Mouse (Mus musculus) adrenal gland, adult 18-20 months (tissue): ENCODE results near the gene Igsf3. TPM values are rescaled to one million over a fixed set of nuclear protein-coding genes. Genes with fewer than 3 reads are reported as not detected.
A peak's percentile ranks its signal among the peaks of the same experiment; 100 is the strongest.

ENCODE experiments used
- DNase-seq, 2 experiments: peaks; one replicate each; pipeline ENCODE4 v3.0.0; 2021 to 2022; ENCODE audit warnings: low spot score in 2 of 2
- total RNA-seq, 2 experiments: library from RNA; stranded (reverse); gene quantifications; 1 replicate in 1 of 2; 2 replicates in 1 of 2; pipeline ENCODE4 v1.2.3; 2021

Gene Igsf3
- total RNA-seq, 2 experiments from 2014 or later = 3.1 to 3.8 TPM

DNA sequence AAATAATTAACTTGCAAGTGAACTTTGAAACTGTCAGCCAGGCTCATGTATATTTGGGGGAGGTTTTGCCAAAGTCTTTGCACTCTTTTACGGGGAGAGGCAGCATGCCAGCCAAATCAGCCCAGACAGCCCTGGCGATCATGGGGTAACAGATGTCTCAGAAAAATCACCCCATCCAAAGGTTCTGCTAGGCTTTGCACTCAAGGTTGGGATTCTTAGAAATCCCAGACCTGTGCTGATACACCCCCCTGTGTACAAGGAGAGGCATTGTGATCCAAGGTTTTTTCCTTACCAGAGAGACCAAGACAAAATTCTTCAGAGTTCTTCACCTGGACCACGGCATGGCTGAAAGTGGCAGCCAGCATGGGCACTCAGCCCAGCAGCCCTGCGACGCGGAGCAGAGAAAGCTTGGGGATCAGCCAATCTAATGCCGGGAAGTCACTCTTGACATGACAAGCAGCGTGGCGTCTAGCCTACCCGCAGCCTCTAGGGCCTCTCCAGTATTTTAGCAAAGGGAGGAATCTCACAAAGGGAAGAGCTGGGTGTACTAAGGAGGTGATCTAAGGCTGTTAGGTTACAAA is 7.5 kb upstream of the Igsf3 start:
- DNase-seq = no peak

DNA sequence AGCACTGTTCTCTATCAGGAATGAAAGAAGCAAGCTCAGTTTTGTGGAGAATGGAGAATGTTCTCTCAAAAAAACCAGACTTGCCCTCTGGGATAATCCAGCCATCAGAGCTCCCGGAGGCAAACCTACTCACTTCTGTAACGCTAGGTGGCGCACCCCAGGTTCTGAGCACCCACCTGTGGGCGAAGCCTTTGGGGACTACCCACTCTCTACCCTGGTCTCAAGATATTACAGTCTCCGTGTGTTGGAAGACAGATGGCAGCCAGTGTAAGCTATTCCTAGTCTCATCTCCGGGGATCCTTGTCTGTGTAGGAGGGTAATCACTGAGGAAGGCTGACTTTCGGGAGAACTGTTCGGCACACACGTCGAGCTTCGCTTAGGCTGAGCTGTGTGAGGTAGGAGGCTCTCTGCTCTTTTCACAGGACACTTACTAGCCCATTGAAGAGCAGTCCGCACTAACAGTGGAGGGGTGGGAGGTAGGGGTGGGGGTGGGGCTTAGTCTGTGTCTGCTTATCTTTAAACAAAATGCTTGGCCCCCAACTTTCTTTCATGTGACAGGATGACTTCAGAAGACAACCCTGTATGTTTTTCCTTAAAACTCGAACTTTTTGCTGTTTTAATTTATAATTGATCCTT is 4.4 kb upstream of the Igsf3 start:
- DNase-seq = peak; percentile 60 to 64

DNA sequence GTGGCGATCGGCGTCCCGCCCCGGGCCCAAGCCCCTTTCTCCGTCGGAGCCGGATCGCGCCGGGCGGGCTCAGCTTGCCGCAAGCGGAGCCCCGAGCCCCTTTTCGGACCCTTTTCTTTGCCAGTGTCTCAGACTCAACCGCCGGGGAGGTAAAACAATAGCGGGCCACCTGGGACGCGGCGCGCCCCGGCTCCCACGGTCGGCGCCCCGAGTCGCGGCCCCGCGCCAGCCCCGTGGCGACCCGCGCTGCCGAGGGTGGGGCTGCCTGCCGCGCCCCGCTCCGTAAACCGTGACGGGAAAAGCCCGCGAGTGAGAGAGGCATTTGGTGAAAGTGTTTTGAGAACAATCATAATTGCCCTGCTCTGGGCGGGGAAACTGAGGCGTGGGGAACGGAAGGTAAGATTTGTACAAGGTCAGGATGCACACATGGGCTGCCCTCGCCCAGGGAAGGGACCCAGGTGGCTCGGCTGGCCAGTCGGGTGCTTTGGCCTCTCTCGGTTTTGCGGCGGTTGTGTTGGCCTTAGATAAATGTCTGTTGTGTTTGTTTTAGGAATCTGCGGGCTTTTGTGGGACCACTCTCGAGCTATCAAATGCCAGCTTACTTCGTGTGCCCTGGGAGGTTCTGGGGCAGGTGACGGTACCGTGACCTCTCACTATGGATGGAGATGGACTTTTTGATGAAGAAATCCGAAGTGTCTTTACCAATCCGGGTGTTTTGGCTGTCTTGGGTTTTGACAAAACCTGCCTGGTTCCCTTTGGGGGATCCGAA is 557 bp downstream of the Igsf3 start:
- peak; percentile 22 to 39 for DNase-seq

DNA sequence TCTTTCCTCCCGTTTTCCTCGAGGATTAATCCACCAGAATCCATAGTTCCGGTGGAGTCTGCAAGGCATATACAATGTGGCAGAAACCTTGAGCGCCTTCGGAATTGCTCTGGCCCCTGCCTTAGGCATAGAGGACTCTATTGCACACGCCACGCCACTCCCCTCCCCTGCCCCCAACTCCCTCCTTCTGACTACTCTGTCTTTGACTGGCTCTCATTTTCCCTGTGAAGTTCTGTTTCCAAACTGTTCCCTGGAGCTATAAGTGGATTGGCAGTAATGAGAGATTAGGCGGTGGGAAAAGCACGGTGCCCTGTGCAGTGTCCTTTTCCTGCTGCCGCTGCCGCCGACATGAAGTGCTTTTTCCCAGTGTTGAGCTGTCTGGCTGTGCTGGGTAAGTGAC is 1.2 kb downstream of the Igsf3 start:
- DNase-seq = no peak

DNA sequence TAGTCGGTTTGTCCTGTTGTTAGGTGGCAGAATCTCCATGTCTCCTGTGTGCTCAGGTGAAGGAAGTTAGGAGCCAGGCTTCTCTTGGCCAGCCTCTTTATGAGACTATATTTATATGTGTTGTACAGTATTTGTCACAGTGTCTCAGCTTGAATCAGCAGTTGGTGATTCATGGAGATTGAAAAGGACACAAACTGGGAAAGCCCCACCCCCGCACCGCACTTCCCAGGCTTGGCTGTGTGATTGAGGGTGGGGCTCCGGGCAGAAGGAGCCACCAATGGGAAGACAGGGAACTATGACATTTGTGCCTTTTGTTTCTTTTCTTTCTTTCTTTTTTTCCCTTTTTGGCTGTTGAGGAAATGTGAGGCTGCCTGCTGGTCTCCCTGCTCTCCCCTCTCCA is 2.9 kb downstream of the Igsf3 start:
- peak; percentile 31 to 42 for DNase-seq

DNA sequence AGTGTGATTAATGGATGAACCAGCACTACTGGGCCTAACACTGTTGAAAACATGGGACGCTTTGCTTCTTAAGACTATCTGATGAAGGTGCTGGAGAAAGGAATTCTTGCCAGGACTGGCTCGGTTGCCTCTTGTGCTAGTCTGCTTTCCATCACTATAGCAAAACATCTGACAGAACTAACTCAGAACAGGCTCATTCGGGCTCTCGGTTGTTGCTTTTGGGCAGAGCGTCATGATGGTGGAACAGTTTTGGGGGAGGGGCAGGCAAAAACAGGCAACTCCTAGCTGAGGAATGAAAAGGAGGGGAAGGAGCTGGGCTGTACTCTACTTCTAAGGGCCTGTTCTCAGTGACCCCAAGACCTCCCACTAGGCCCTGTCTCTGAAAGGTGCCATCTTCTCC is 4.8 kb downstream of the Igsf3 start:
- DNase-seq = no peak

DNA sequence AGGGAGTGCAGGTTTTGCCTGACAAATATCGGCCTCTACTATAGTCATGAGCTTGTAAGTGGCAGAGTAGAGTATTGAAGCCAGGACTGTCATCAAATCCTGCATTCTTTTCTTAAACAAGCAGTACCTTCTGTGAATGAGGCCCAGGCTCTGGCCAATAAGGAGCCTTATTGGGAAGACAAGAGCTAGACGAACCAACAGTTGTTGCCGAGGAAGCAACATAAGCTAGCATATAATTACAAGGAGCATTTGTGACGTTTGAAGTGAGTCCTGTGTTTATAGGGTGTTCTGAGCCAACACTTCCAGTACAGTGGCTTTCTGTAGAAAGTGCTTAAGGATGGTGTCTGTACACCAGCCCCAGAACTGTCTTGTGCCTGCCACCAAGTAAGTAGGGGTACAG is 5.9 kb downstream of the Igsf3 start:
- no peak for DNase-seq

DNA sequence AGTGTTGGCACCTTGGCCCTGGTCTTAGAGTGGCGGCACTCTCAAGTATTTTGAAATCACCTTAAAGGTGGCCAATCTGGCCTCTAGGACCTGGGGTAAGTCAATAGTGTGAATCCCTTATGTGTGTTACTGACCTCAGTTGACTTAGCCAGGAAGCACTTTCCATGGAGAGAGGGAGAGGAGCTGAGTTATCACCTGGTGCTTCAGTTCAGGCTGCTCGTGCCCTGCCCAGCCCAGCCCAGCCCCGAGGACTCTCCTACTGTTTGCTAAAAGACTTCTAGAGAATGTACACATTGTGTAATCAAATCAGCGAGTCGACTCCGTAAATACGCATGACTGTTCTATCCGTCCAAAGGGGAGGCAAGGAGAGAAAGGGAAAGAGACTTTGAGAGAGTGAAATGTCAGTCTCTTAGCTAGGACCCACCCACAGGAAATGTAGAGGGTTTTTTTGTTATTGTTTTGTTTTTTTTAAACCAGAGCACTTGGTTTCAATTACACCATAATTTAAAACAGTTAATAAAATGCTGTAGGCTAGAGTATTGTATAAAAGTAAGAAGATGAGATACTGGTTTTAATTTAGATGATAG is 9.6 kb downstream of the Igsf3 start:
- no peak for DNase-seq

DNA sequence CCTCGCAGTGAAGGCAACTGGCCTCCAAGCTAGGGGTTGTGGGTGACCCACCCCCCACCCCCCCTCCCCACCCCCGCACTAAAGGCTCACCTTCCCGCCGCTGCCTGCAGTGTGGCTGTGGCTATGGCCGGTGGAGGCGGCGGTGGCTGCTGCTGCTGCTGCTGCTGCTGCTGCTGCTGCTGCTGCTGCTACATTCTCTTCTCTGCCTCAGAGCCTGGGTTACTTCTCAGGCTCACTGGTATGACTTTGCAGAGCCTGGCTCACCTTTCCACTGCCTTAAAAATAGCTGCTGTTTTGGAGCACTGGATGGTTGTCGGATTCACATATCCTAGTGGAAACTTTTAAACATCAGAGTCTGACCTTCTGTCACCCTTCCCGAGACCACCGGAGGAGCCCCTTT is 11.0 kb downstream of the Igsf3 start:
- no peak for DNase-seq

DNA sequence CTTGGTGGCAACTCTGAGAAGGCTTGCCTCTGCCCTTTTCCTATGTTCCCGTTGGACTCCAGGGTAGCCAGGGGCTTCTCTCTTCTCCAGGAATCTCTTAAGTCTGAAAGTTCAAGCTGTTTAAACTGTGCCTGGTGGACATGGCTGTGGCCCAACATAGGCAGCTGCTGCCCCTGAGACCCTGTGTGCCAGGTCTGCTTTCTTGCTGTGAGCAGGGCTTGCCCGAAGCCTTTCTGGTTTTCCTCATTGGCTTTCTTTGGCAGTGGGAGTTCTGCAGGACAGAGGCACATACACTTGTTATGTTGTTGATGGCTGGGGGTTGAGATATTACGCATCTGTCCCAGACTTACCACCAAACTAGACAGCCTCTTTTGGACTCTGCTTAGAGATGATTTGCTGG is 12.7 kb downstream of the Igsf3 start:
- DNase-seq = no peak

DNA sequence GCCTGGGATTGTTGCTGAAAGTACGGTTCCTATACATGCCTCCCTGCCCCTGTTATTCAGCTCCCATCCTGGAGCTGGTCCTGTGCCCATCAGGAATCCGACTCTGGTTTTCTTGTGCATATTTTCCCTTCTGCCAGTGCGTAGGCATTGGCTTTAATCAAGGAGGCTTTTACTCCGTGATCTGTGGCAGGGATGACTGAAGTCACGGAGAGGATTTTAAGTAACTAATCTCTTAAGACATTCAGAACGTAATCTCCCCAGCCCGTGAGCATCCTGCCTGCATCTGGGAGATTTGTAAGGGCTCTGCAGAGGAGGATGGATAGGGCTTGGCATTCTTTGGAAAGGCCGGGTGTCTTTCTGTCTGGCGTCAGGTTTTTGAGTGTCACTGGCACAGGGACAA is 13.6 kb downstream of the Igsf3 start:
- no peak for DNase-seq

DNA sequence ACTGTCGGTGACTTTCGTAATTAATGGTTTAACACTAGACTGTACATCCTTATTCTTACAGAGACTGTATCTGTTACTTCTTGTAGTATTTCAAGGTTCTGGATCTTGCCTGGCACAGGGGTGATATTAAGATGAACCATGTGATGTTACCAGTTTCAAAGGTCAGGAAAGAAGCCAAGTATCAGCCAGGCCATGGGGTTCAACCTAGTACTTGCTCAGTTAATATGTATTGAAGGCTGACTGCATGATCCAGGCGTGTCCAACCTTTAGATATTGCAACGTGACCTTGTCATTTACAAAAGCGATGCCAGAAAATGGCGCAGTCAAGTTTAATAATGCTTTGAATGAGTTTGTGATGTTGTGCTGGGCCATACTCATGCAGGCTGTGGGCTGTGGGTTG is 15.1 kb downstream of the Igsf3 start:
- no peak for DNase-seq

DNA sequence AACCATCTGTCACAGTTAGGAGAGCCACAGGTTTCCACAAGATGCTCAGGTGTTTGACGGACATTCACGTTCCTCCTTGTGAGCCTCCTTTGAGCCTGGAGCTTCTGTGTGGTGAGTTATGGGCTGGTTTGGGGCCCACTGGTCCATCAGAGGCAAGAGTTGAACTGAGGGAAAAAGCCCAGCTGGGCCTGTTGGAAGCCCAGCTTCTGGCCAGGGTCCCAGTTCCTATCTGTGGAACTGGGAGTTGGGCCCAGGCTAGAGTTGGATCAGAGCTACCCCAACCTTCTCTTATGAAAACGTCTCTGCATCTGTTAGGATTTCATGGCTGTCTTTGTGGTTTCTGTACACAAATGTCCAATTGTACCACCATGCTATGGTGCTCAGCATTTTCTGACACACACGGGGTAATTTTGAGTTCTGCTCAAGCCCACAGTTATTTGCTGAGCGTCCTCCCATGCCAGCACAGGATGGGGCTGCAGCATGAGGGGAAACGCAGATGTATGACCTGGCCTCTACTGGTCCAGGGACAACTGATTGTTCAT is 16.3 kb downstream of the Igsf3 start:
- no peak for DNase-seq

DNA sequence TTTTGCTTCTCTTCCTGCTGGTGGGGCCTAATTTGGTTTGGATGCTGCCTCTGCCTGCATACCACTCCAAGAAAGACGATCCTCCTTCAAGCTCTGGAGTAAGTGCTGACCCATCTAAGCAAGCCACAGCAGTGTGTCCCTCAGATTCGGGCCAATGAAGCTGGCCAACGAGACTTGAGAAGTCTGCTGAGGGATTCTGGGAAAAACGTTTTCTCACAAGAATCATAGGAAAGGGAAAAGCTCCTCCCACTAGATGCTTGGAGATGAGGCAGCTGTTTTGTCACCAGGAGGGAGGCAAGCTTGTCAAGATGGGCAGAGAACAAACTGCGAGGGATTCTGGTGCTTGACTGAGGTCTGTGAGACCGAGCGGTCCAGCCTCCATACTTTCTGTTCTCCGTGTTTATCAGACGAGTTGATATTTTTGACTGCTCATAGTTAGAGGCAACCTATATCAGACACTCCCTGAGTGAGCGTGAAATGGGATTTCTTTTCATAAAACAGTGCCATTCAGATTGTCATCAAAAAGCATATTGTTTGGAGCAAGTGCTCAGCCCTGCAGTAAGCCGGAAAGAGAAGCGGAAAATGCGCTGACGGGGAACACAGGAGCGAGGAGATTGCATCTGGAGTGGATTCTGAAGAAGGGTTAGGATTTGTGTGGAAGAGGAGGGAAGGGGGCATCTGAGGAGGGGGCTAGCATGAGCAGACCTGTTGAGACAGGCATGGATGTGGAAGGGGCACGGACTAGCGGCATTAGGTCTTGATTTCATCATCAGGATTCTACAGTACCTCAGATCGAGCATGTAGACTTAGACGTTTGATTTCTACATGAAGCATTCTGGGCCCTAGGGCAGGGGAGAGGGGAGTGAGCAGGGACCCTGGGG is 17.0 kb downstream of the Igsf3 start:
- no peak for DNase-seq

DNA sequence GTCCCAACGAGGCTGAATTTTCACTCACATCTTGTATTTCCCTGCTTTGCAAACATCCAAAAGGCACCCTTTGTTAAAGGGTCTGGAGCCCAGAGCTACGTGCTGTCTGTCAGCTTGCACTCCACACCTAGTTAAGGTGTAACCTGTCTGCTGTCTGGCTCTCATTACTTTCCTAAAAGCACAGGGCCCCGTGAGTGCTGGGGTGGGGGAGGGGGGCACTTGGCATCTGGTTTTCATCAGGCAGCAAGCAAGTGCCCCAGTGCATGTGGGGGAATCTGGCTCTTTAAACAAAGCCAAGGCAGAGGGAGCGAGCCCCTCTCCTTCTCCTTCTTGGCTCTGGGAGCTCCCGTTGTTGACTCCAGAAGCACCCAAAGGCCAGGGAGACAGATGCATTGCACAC is 18.5 kb downstream of the Igsf3 start:
- DNase-seq = no peak

DNA sequence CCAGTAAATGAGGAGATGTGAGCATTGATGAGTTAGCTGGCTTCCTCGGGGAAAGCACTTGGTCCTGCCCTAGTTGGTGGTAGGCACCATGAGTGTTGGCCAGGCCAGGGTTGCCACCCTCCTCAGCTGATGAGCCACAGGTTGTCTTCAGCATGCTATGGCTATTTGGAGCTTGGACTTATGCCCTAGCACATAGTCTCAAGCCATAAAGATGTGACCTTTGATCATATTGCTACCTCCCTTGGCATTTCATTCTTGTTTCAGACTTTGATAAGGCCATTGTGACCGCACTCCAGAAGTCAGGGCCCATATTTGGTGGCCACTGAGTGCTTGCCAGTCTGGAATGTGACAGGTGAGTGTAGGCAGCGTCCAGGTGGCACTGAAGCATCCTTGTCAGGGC is 19.2 kb downstream of the Igsf3 start:
- DNase-seq = no peak

DNA sequence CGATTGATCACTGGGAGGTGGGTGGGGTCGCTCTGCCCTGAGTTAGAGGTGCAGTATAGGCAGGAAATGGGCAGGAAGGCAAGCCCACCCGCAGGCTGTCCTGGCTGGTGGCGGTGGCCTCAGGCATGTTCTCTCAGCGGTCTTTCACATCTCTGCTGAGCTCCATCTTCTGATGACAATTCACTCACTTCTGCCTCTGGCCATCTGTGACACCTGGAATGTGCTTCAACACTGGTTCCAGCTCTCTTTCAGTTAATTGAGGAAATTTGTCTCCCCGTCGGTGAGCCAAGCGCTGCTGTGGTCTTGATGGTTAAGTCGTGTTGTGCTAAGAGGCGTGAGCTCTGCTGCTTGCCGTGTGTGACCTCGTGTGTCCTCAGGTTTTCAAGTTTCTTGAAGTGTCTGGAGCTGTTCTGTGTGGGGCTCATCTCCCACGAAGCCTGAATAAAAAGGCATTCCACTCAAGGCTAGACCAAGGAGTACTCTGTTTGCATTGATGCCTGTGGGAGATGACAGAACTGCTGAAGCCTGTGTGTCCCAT is 19.9 kb downstream of the Igsf3 start:
- DNase-seq = no peak

DNA sequence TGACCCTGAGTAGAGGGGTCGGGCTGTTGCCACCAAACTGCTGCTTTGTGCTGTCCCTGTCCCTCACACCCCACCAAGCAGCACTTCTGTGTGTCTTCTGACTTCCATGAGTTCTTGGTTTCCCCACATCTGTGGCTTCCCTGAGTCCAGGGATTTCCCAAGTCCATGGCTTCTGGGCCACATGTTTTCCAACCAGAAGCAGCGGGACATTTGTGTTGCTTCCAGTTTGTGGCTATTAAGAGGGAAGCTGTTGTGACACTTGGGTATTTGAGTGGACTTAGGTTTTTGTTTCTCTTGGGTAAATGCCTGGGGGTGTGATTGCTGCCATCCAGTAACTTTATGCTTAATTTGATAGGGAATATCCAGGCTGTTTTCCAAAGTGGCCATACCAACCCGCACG is 20.5 kb downstream of the Igsf3 start:
- DNase-seq = no peak

DNA sequence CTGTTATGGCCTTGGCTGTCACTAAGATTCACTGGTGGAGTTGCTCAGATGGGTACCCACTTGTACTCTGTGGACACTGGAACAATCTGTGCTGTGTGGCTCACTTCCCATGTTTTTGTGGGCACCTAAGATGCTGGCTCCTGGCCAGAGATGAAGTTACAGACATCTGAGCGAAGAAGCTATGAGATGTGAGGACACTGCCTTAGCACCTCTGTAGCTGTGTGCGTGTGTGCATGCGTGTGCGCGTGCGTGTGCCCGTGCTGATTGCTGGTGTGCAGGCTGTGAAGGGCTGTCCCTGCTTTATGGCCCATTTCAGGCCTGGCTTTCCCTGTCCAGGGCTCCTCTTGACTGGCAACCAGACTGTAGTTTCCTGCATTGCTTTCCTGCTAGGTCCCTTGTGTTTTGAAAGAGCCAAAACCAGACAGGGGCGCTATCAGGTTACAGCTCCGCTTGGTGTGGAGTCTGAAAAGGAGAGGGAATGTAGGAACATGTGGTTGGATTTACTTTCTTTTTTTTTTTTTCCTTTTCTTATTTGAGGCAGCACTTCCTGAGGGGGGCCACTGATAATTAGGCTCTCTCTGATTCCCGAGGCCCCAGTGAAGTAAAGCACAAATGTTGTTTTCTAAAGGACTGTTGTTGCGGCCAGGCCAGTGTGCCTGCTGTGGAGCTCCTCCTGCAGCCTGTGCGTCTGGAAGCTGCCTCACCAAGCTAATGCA is 21.3 kb downstream of the Igsf3 start:
- DNase-seq = no peak

DNA sequence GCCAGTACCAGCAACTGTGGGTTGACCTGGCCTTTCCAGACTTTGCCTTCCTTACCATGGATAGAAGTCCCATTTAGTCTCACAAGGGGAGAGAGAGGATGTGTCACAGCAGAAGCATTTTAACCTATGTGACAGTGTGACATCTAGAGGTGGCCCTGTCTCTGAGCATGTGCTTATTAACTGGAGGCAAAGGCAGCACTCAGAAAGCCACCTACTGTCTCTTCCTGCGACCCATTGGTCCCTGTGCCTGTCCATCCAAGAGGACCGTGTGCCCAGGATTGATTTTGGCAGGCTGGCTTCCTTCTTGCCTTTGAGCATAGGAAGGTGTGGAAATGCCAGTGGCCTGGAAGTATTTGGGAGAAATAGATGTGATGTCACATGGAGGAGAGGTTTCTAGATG is 22.0 kb downstream of the Igsf3 start:
- DNase-seq = no peak
